Mouse (Mus musculus): Measurements from ENCODE around the gene Syt12.

- TF ChIP-seq POLR2A (IDR thresholded peaks at IDR 0.05; ENCODE audit: low read depth, low read length) (no peak), CTCF (IDR thresholded peaks at IDR 0.05; ENCODE audit: borderline replicate concordance, insufficient read depth, low read length) (no peak)
Observed at GRCm38 (mm10) chr19:4480041-4480440, 2.8 kb upstream of the Syt12 start.
